Mouse (Mus musculus): Measurements from ENCODE around the gene 2210016F16Rik. TPM values are rescaled to one million over a fixed set of nuclear protein-coding genes. Genes with fewer than 3 reads are reported as not detected.
"Not testable (repeated sequence)": the region's sequence is repeated elsewhere in the genome, so short reads cannot be mapped to it uniquely, and the experiment has no call there.

Gene 2210016F16Rik
- polyA plus RNA-seq, 1 experiment from 2014 or later = 30.4 TPM

DNA sequence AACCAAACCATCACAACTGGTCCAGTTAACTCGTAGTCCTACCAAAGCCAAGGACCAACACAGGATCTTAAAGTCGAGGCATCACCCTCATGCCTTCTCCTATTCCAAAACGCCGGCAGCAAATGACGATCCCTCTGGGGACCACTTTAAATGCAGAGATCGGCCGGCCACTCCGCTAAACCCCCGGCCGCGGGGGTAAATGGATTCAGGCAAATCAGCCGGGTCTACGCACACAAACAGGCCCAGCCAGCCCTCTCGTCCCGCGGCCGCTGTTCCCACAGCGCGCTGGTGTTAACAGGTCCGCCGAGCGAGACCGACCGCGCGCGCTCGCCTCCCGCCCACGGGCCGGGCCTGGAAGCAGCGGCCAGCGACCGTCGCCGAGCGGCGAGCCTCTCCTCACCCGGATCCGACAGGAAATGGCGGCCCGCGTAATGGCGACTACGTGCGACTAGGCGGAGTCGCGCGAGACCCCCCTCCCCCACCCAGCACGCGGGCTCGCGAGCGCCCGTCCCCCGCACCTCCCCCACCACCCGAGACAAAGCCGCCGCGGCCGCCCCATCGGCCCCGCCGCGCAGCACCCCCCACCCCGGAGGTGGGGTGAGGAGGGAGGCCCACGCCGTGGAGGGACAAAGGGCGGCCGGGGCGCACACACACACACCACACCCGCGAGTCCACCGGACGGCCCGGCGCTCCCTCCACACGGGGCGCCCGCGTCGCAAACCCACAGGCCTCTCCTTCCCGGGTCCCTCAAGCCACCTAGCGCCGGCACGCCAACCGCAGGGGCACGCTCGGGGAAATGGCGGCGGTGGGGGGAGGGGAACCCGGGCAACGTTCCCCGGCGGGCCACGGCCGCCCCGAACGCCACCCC is 16.3 kb upstream of the 2210016F16Rik start:
- Histone ChIP-seq H3K4me1 (replicated peaks) (peaks cover 15% of the 10 kb centered on the region; the same call in 1 of the 2 replicates), H3K27me3 (ENCODE audit: insufficient read depth, poor library complexity, severe bottlenecking) (no peaks in the 10 kb centered on the region), H3K27ac (peak overlapping the region; percentile 100), H3K4me3 (peak overlapping the region; percentile 98), H3K9me3 (no peaks in the 10 kb centered on the region), H3K36me3 (peaks cover 38% of the 10 kb centered on the region)
- peak; percentile 81 for DNase-seq (ENCODE audit: low spot score)
- under 1% methylated on average over 98 of the region's 100 CpGs for WGBS

DNA sequence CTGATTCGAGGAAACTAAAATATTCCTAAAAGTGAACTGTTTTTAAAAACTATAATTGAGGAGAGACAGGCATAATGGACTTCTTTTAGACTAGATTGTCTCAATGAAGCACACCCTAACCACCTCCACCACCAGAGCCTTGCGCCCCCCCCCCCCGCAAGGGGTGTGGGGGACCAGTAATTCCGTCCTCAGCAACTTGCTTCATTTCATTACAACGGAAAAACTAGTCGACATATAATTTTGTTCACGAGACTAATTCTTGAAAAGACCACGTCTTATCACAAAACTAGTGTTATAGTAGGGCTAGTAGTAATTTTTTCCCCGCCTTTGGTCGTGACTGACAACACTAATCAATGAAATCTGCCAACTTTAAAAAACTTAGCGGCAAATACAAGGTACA is 15.6 kb upstream of the 2210016F16Rik start:
- peaks cover 44% of the 10 kb centered on the region for H3K36me3 ChIP-seq
- peak overlapping the region; percentile 100 for H3K27ac ChIP-seq
- DNase-seq (ENCODE audit: low spot score) = no peak
- peak overlapping the region; percentile 98 for H3K4me3 ChIP-seq
- H3K27me3 ChIP-seq (ENCODE audit: insufficient read depth, poor library complexity, severe bottlenecking) = no peaks in the 10 kb centered on the region
- peaks cover 15% of the 10 kb centered on the region; the same call in 1 of the 2 replicates for H3K4me1 ChIP-seq (replicated peaks)
- no peaks in the 10 kb centered on the region for H3K9me3 ChIP-seq
- 1% methylated on average over 11 of the region's 11 CpGs for WGBS

DNA sequence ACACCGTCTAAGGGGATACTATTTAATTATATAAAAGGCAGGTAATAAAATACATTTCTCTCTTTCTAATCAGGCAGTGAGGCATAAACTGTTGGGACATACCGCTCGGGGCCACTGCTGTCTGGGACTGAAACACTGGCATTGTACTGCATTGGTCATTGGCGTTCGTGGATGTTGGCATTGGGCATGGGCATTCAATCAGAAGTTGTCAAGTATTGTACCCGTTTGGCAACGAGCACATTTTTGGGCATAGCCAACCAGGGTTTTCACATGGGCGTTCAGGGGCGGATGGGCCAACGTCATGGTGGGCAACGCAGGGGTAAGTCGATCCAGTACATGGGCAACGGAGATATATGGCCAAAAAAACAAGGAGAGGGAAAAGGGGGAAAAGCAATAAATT is 12.6 kb upstream of the 2210016F16Rik start:
- H3K36me3 ChIP-seq = peaks cover 73% of the 10 kb centered on the region
- DNase-seq (ENCODE audit: low spot score) = no peak
- H3K27ac ChIP-seq = no peak overlapping the region
- H3K27me3 ChIP-seq (ENCODE audit: insufficient read depth, poor library complexity, severe bottlenecking) = no peaks in the 10 kb centered on the region
- peaks cover 8% of the 10 kb centered on the region; the same call in 1 of the 2 replicates for H3K4me1 ChIP-seq (replicated peaks)
- H3K9me3 ChIP-seq = no peaks in the 10 kb centered on the region
- 93% methylated on average over 13 of the region's 13 CpGs for WGBS
- H3K4me3 ChIP-seq = no peak overlapping the region

DNA sequence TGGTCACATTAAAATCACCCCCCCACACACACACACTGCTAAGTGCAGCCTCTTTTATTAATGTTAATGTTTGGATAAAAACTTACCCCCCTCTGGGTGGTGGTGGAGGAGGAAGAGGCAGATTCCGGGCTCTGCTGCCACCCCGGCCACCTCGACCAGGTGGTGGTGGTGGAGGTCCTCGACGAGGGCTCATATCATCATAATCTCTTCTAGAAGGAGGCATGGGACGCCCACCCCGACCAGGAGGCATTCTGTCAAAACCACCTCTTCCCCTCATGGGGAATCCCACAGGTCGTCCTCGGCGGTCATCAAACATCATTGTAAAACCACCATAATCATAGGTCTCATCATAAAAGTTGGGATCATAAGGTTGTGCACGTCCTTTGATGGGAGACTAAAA is 9.4 kb upstream of the 2210016F16Rik start:
- H3K36me3 ChIP-seq = peaks cover 97% of the 10 kb centered on the region

DNA sequence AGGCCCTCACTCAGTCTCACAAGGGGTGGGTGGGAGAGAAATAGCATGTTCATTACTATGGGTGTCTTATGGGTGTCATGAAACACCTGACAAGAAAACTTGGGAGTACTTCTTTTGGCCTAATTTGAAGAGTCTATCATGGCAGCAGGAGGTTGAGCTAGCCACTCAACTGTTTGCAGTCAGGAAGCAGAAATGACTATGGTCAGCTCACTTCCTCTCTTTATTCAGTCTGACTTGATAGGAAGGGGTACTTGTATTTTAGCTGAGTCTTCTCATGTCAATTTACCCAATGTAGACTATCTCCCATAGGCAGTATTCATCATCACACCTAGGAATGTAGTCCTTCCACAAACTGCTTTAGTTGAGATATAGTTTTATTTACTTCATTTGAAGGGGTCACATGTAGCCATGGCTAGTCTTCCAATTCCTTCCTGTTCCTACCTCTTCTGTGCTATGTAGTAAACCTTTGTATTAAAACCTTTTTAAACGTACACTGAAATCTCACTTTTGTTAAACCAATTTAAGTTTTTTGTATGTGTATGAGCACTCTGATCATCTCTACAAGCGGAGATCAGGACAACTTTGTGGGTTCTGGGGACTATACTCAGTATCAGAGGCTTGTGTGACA is 4.4 kb upstream of the 2210016F16Rik start:
- Histone ChIP-seq H3K27me3 (ENCODE audit: insufficient read depth, poor library complexity, severe bottlenecking) (no peaks in the 10 kb centered on the region), H3K4me1 (replicated peaks) (peaks cover 12% of the 10 kb centered on the region; the same call in 1 of the 2 replicates)
- WGBS = 86% methylated on average over 2 of the region's 2 CpGs

More for the DNA sequence above, 9.4 kb upstream of the 2210016F16Rik start:
- H3K9me3 ChIP-seq; H3K27ac ChIP-seq; H3K4me3 ChIP-seq; H3K27me3 ChIP-seq (ENCODE audit: insufficient read depth, poor library complexity, severe bottlenecking); H3K4me1 ChIP-seq (replicated peaks); DNase-seq (ENCODE audit: low spot score): not testable (repeated sequence)
- 91% methylated on average over 11 of the region's 11 CpGs for WGBS

DNA sequence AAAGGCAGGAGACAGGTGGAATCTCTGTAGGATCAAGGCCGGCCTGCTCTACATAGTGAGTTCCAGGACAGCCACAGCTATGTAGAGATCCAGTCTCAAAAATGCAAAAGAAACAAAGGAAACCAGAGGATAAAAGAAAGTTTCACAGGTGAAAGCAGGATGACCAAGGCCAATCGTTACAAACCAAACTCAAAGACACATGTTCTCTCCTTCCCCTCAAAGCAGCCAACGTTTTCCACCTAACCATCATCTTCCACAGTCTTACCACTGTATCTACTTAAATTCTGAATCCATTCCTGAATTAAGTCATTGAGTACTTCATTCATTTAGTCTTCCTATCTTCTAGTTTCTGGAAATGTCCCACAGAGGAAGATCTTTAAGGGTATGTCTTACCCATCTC is 3.4 kb upstream of the 2210016F16Rik start:
- WGBS = 60% methylated on average over 3 of the region's 3 CpGs
- DNase-seq (ENCODE audit: low spot score) = no peak
- H3K4me3 ChIP-seq = no peak overlapping the region
- H3K36me3 ChIP-seq = peaks cover 37% of the 10 kb centered on the region
- no peaks in the 10 kb centered on the region for H3K9me3 ChIP-seq
- peaks cover 18% of the 10 kb centered on the region; the same call in 1 of the 2 replicates for H3K4me1 ChIP-seq (replicated peaks)
- no peaks in the 10 kb centered on the region for H3K27me3 ChIP-seq (ENCODE audit: insufficient read depth, poor library complexity, severe bottlenecking)
- no peak overlapping the region for H3K27ac ChIP-seq

More for the DNA sequence above, 4.4 kb upstream of the 2210016F16Rik start:
- H3K36me3 ChIP-seq = peaks cover 47% of the 10 kb centered on the region
- DNase-seq (ENCODE audit: low spot score) = no peak
- H3K9me3 ChIP-seq = no peaks in the 10 kb centered on the region
- H3K4me3 ChIP-seq = no peak overlapping the region
- no peak overlapping the region for H3K27ac ChIP-seq

DNA sequence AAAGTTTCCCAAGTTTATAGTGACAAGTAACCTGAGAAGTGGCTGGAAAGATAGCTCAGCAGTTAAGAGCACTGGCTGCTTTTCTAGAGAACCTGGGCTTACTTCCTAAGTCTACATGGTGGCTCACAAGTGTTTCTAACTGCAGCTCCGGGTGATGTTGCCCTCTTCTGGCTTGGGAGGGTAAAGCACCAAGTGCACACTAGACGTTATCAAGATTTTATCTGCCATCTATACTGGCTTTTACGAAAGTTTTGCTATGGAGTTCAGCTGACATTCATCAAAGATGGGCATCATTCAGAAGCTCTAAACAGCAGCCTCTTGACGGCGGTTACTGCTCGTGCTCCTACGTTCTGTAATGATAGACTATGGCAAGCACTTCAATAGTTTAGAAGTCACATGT is 2.9 kb upstream of the 2210016F16Rik start:
- Histone ChIP-seq H3K9me3 (no peaks in the 10 kb centered on the region), H3K27me3 (ENCODE audit: insufficient read depth, poor library complexity, severe bottlenecking) (no peaks in the 10 kb centered on the region), H3K4me3 (no peak overlapping the region), H3K4me1 (replicated peaks) (peaks cover 18% of the 10 kb centered on the region; the same call in 1 of the 2 replicates), H3K36me3 (peaks cover 35% of the 10 kb centered on the region), H3K27ac (no peak overlapping the region)
- peak; percentile 75 for DNase-seq (ENCODE audit: low spot score)
- 23% methylated on average over 7 of the region's 7 CpGs for WGBS

DNA sequence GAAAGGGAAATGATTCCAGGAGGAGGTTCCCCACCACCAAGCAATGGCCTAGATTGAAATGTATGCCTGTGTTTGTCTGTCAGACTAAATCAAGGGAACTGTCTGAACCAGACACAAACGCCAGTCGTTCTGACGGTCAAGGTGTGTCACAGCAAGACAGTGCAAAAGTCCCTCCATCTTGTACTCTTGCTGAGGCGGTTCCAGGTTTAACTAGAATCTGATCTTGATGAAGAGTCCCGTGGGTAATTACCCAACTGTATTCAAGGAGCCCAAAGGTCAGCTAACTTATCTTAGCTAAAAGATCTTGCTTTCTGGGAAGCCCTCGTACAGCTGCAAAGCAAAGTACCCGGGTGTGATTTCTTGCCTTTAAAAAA is 509 bp upstream of the 2210016F16Rik start:
- Histone ChIP-seq H3K27ac (peak overlapping the region; percentile 90; the same call in 1 of the 2 replicates), H3K9me3 (peaks cover 19% of the 10 kb centered on the region), H3K27me3 (ENCODE audit: insufficient read depth, poor library complexity, severe bottlenecking) (no peaks in the 10 kb centered on the region), H3K4me1 (replicated peaks) (peaks cover 18% of the 10 kb centered on the region; the same call in 1 of the 2 replicates), H3K36me3 (peaks cover 38% of the 10 kb centered on the region), H3K4me3 (peak overlapping the region; percentile 71)
- 86% methylated on average over 7 of the region's 7 CpGs for WGBS
- DNase-seq (ENCODE audit: low spot score) = no peak

DNA sequence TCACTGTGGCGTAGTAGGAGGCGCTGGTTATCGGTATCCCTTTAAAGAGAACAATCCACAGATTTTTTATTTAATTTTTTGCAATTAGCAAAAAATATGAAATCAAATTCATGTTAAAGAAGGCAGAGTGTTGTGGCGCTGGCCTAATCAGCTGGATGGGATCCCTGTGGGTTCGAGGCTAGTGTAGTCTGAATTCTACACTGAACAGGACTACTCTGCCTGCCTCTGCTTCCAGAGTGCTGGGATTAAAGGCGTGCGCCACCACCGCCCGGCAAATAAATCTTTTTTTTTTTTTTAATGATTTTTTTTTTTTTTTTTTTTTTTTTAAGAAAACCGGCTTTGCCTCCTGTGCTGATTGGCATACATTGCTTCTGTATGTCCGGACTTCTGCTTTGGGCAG is 654 bp downstream of the 2210016F16Rik start:
- H3K36me3 ChIP-seq = peaks cover 39% of the 10 kb centered on the region
- H3K9me3 ChIP-seq = peaks cover 30% of the 10 kb centered on the region
- WGBS = 59% methylated on average over 11 of the region's 11 CpGs
- H3K4me1 ChIP-seq (replicated peaks) = peaks cover 18% of the 10 kb centered on the region; the same call in 1 of the 2 replicates
- H3K27me3 ChIP-seq (ENCODE audit: insufficient read depth, poor library complexity, severe bottlenecking) = no peaks in the 10 kb centered on the region
- peak overlapping the region; percentile 71 for H3K4me3 ChIP-seq
- peak overlapping the region; percentile 90; the same call in 1 of the 2 replicates for H3K27ac ChIP-seq
- no peak for DNase-seq (ENCODE audit: low spot score)

DNA sequence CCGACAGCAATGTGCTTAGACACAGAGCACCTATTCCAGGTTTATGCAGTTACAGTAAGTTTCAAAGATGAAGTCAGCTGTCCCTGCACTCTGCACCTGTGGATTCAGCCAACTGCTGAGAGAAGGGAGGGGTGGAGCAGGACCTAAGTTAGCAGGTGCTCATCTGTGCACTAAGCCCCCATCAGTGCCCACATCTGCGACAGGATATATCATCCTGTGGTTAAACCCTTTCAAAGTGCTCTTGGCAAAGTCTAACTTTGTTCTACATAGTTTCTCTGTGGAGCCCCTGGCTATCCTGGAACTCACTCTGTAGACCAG is 11.9 kb downstream of the 2210016F16Rik start:
- 90% methylated on average over 2 of the region's 2 CpGs for WGBS
- no peaks in the 10 kb centered on the region for H3K27me3 ChIP-seq (ENCODE audit: insufficient read depth, poor library complexity, severe bottlenecking)
- H3K27ac ChIP-seq = no peak overlapping the region
- H3K4me1 ChIP-seq (replicated peaks) = no peaks in the 10 kb centered on the region
- no peaks in the 10 kb centered on the region for H3K36me3 ChIP-seq
- H3K9me3 ChIP-seq = peaks cover 10% of the 10 kb centered on the region; the same call in 1 of the 2 replicates
- no peak for DNase-seq (ENCODE audit: low spot score)
- H3K4me3 ChIP-seq = no peak overlapping the region

DNA sequence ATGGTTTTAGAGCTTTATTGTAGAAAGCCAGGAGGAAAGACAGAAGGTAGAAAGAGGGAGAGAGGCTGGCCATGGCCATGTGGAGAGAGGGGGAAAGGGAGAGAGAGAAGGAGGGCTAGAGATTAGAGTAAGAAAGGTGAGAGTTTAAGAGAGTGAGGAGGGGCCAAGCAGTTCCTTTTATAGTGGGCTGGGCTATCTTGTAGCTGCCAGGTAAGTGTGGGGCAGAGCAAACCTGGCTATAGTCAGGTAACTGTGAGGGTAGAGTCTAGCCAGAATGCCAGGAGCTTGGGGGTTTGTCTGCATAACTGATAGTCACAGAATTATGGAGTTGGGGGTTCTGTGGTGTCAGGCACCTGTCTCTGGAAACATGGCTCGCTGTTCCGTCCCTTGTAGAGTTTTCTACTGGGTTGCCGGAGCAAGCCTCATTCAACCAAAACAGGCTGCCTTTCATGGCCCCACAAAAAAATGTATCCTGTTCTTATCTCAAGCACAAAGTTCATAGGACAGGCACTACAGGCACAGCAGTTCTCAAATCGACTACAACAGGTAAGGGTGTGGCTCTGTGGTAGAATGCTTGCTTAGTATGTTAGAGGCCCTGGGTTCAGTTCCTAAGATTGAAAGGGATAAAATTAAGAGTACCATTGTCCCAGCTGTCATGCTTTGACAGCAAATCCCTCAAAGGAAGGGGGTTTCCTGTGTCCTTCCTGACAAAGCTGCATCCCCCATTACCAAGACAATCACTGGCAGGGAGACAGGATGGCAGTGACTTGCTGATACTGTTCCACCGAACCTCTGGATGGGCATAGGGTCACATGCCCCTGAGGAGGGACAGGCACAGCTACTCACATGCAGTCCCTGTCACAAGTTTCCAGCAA is 12.5 kb downstream of the 2210016F16Rik start:
- Histone ChIP-seq H3K4me1 (replicated peaks) (no peaks in the 10 kb centered on the region), H3K27me3 (ENCODE audit: insufficient read depth, poor library complexity, severe bottlenecking) (no peaks in the 10 kb centered on the region), H3K27ac (no peak overlapping the region), H3K4me3 (no peak overlapping the region), H3K36me3 (no peaks in the 10 kb centered on the region), H3K9me3 (peaks cover 10% of the 10 kb centered on the region; the same call in 1 of the 2 replicates)
- no peak for DNase-seq (ENCODE audit: low spot score)
- 89% methylated on average over 5 of the region's 5 CpGs for WGBS

DNA sequence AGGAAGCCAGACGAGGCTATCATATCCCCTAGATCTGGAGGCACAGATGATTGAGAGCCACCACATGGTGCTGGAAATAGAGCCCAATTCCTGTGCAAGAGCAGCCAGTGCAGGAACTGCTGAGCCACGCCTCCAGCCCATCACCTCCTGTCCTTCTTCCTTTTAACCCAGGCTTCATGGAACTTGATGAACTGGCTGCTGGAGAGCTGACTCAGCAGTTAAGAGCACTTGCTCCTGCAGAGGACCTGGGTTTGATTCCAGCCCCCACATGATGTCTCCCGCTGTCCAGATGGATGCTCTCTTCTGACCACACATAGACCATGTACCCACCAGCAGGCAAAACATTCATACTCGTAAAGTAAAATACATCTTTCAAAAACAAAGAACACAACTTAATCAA is 16.2 kb downstream of the 2210016F16Rik start:
- 84% methylated on average over 4 of the region's 4 CpGs for WGBS
- Histone ChIP-seq H3K4me1 (replicated peaks) (no peaks in the 10 kb centered on the region), H3K27ac (no peak overlapping the region), H3K27me3 (ENCODE audit: insufficient read depth, poor library complexity, severe bottlenecking) (no peaks in the 10 kb centered on the region), H3K9me3 (no peaks in the 10 kb centered on the region), H3K4me3 (no peak overlapping the region), H3K36me3 (no peaks in the 10 kb centered on the region)
- no peak for DNase-seq (ENCODE audit: low spot score)
